Mouse (Mus musculus) embryonic facial prominence, embryonic 12.5 days (tissue): Measurements from ENCODE around the gene Matn3. TPM values are rescaled to one million over a fixed set of nuclear protein-coding genes. Genes with fewer than 3 reads are reported as not detected.

Source experiments
- ATAC-seq: fragments of 200-750 bp; cut with Nextera tagmentation; 2 replicates; pipeline ENCODE4 v1.8.0; 2017; ENCODE audit not compliant: insufficient number of reproducible peaks, insufficient read depth, low FRiP score, low TSS enrichment
- H3K27ac ChIP-seq: fragments of 300-500 bp; sonication (generic); 2 replicates; pipeline ENCODE4 v1.5.1; 2016; ENCODE audit warnings: mild to moderate bottlenecking
- H3K27me3 ChIP-seq: fragments of 300-500 bp; sonication (generic); 2 replicates; pipeline ENCODE4 v1.6.1; 2016; ENCODE audit warnings: mild to moderate bottlenecking, moderate library complexity
- H3K36me3 ChIP-seq: fragments of 300-500 bp; sonication (generic); 2 replicates; pipeline ENCODE4 v1.6.1; 2016; ENCODE audit warnings: mild to moderate bottlenecking
- H3K4me1 ChIP-seq: fragments of 300-500 bp; sonication (generic); 2 replicates; pipeline ENCODE4 v1.6.1; 2016
- H3K4me2 ChIP-seq: fragments of 300-500 bp; sonication (generic); replicated peaks from 2 replicates; pipeline ENCODE4 v1.6.1; 2016; ENCODE audit warnings: mild to moderate bottlenecking, moderate library complexity
- H3K4me3 ChIP-seq: fragments of 300-500 bp; sonication (generic); 2 replicates; pipeline ENCODE4 v1.5.1; 2016; ENCODE audit warnings: mild to moderate bottlenecking
- H3K9ac ChIP-seq: fragments of 300-500 bp; sonication (generic); 2 replicates; pipeline ENCODE4 v1.6.1; 2016; ENCODE audit warnings: mild to moderate bottlenecking, moderate library complexity
- H3K9me3 ChIP-seq: fragments of 300-500 bp; sonication (generic); 2 replicates; pipeline ENCODE4 v1.6.1; 2016; ENCODE audit warnings: mild to moderate bottlenecking, moderate library complexity
- WGBS: fragments of 180-500 bp; shearing (Covaris S2); methylation state at CpG from one replicate; pipeline ENCODE4 v1.1.7; 2016; 5-methylcytosine and 5-hydroxymethylcytosine counted together
- polyA plus RNA-seq: library from polyadenylated mRNA; unstranded; fragments of >200 nt; fragmentation: Nextera tagmentation; extraction: Ambion mirVana; gene quantifications from 2 replicates; pipeline ENCODE4 v1.2.1, GENCODE M21; 2016

Matn3 gene
- polyA plus RNA-seq: 2.0 and 2.1 TPM in 2 replicates

DNA sequence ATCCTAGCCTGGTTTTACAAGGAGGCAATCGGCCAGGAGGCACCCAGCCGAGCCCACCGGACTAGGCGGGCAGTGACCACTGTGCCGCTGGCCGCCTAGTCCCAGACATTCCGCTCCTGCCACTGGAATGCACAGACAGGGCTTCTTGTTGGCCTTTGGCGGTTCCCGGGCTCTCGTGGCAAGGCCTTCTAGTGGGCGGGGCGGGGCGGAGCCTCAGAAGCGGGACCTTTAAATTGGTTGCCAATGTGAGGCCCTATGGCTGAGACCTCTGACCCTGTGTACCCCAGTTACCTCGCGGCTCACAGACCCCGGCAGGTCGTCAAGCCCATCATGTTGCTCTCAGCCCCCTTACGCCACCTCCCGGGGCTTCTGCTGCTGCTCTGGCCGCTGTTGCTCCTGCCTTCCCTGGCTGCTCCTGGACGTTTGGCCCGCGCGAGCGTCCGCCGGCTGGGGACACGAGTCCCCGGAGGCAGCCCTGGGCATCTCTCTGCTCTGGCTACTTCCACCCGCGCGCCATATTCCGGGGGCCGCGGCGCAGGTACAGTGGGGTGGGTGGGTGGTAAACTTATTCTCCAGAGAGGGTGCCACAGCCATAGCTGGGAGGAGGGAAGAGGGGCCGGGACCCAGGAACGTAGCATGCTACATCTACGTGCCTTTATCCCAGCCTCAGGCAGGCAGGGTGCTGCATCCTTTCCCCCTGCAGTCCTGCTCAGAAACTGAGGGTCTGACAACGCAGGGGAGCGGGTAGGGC, at the start of gene Matn3:
Gene Matn3 (plus strand): TSS at position 216 of the 751 bp plus-strand sequence.
- Histone ChIP-seq H3K4me1 (peaks cover 11% of the 10 kb centered on the region; the same call in 1 of the 2 replicates), H3K36me3 (no peaks in the 10 kb centered on the region), H3K9ac (peak within 1 kb of the TSS; percentile 57), H3K4me3 (peak within 1 kb of the TSS; percentile 45), H3K9me3 (no peaks in the 10 kb centered on the region), H3K4me2 (peak within 1 kb of the TSS; percentile 95), H3K27me3 (no peaks in the 10 kb centered on the region), H3K27ac (no peak within 1 kb of the TSS)
- ATAC-seq: peak; percentile 67; the same call in 1 of the 2 replicates
- 1% methylated on average over 42 of the region's 42 CpGs for WGBS

- Histone ChIP-seq H3K4me1 (peaks cover 39% of the 10 kb centered on the region), H3K9ac (no peak overlapping the region), H3K27me3 (no peaks in the 10 kb centered on the region), H3K4me3 (no peak overlapping the region), H3K27ac (peak overlapping the region; percentile 46), H3K9me3 (no peaks in the 10 kb centered on the region), H3K4me2 (no peak overlapping the region), H3K36me3 (no peaks in the 10 kb centered on the region)
- no peak for ATAC-seq
- WGBS: 59% methylated on average over 19 of the region's 19 CpGs
Observed at GRCm38 (mm10) chr12:8898879-8899785, 48.6 kb upstream of the Matn3 start.

GRCm38 (mm10) chr12:8900107-8900698, 47.5 kb upstream of the Matn3 start:
- no peak overlapping the region for H3K4me2 ChIP-seq
- peak; percentile 38; the same call in 1 of the 2 replicates for ATAC-seq
- H3K9me3 ChIP-seq: no peaks in the 10 kb centered on the region
- no peak overlapping the region for H3K4me3 ChIP-seq
- no peak overlapping the region for H3K9ac ChIP-seq
- H3K4me1 ChIP-seq: peaks cover 39% of the 10 kb centered on the region
- no peaks in the 10 kb centered on the region for H3K36me3 ChIP-seq
- WGBS: 19% methylated on average over 4 of the region's 4 CpGs
- H3K27ac ChIP-seq: peak overlapping the region; percentile 74
- H3K27me3 ChIP-seq: no peaks in the 10 kb centered on the region

DNA sequence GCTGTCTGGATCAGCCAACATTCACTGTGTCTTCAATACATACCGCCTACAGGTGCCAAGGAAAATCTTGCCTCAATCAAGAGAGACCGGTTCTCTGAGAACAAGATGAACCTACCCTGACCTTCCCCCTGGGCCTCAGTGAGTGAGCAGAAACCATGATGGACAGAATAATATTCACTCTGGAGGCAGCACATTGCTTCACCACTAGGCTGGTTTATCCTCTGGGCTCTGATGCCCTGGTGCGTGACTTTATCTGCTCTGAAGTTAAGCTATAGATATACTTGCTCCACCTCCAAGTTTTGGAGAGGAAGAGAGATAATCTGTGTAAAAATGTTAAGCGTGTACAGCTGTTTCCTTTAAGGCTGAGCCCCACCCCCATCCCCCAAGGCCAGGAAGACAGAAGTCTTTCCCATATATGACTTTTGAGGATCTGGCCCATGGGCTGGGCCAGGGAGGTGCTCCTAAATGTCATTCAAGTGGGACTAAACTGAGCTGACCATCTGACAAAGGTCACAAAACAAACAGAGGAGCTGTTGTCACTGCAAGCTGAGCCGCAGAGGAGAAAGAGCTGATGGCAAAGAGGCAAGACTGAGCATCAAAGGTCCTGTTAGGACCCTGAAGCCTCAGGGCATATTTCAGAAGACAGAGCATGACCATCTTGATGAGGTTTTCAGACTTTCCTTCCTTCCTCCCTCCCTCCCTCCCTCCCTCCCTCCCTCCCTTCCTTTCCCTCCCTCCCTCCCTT, 46.6 kb upstream of the Matn3 start:
- no peak overlapping the region for H3K4me2 ChIP-seq
- H3K36me3 ChIP-seq: no peaks in the 10 kb centered on the region
- H3K9me3 ChIP-seq: no peaks in the 10 kb centered on the region
- peaks cover 39% of the 10 kb centered on the region for H3K4me1 ChIP-seq
- H3K9ac ChIP-seq: no peak overlapping the region
- peak overlapping the region; percentile 74 for H3K27ac ChIP-seq
- no peak overlapping the region for H3K4me3 ChIP-seq
- ATAC-seq: peak; percentile 38; the same call in 1 of the 2 replicates
- 20% methylated on average over 5 of the region's 5 CpGs for WGBS
- no peaks in the 10 kb centered on the region for H3K27me3 ChIP-seq

- H3K9ac ChIP-seq: no peak overlapping the region
- ATAC-seq: no peak
Observed at GRCm38 (mm10) chr12:8901934-8902333, 45.8 kb upstream of the Matn3 start.

GRCm38 (mm10) chr12:8902479-8902878, 45.2 kb upstream of the Matn3 start:
- Histone ChIP-seq H3K4me1 (peaks cover 32% of the 10 kb centered on the region), H3K27ac (no peak overlapping the region), H3K27me3 (no peaks in the 10 kb centered on the region), H3K9ac (no peak overlapping the region), H3K4me2 (no peak overlapping the region), H3K36me3 (no peaks in the 10 kb centered on the region), H3K4me3 (no peak overlapping the region), H3K9me3 (no peaks in the 10 kb centered on the region)
- ATAC-seq: no peak
- WGBS: 30% methylated on average over 3 of the region's 3 CpGs

More at GRCm38 (mm10) chr12:8901934-8902333, 45.8 kb upstream of the Matn3 start:
- H3K36me3 ChIP-seq: no peaks in the 10 kb centered on the region
- peaks cover 35% of the 10 kb centered on the region for H3K4me1 ChIP-seq
- no peak overlapping the region for H3K4me2 ChIP-seq
- H3K9me3 ChIP-seq: no peaks in the 10 kb centered on the region
- 18% methylated on average over 2 of the region's 2 CpGs for WGBS
- no peak overlapping the region for H3K27ac ChIP-seq
- H3K4me3 ChIP-seq: no peak overlapping the region
- no peaks in the 10 kb centered on the region for H3K27me3 ChIP-seq

DNA sequence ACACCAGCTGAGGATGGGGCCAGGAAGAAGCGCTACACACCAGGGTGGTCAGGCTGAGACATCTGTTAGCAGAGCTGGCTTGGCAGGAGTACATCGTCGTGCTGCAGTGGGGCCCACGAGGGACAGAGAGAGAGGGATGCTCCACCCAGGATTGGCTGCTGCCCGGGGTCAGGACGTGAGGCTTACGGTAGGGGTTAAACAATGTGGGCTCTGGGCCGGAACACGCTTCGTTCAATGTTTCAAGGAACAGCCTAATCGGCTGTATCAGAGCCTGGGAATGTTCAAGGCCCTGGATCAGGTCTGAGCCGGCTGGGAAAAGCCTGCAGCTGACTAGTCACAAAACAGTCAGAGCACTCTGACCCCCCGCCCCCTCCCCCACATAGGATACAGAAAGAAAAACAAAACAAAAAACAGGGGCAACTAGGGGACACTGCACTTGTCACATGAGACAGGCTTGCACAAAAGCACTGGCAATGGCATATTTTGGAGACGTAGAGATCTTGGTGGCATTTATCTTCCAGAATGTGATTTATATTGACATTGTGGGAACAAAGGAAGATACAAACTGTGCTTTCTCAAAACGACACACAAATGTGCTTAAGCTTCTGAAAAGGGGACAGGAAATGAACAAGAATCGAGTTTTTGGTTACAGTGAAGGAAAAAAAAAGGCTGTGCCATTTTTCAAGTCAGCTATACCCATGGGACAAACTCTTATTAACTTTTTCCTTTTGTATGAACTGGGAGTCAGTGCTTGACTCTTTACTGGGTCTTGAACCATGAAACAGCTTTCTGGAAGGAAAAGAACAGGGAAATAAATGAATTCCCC, 34.7 kb upstream of the Matn3 start:
- peak overlapping the region; percentile 24; the same call in 1 of the 2 replicates for H3K4me2 ChIP-seq
- no peak overlapping the region for H3K4me3 ChIP-seq
- ATAC-seq: peak; percentile 57
- no peaks in the 10 kb centered on the region for H3K36me3 ChIP-seq
- 6% methylated on average over 16 of the region's 16 CpGs for WGBS
- H3K9me3 ChIP-seq: no peaks in the 10 kb centered on the region
- H3K27ac ChIP-seq: peak overlapping the region; percentile 94
- H3K27me3 ChIP-seq: no peaks in the 10 kb centered on the region
- H3K4me1 ChIP-seq: peaks cover 46% of the 10 kb centered on the region
- H3K9ac ChIP-seq: 0 out of 2 replicates have a peak overlapping the region, but pooled peaks have one; percentile 4

GRCm38 (mm10) chr12:8913701-8914340, 33.9 kb upstream of the Matn3 start:
- Histone ChIP-seq H3K36me3 (no peaks in the 10 kb centered on the region), H3K4me2 (peak overlapping the region; percentile 31), H3K9ac (peak overlapping the region; percentile 37; the same call in 1 of the 2 replicates), H3K27ac (peak overlapping the region; percentile 94), H3K4me3 (no peak overlapping the region), H3K9me3 (no peaks in the 10 kb centered on the region), H3K4me1 (peaks cover 46% of the 10 kb centered on the region), H3K27me3 (no peaks in the 10 kb centered on the region)
- ATAC-seq: peak; percentile 80
- WGBS: 19% methylated on average over 9 of the region's 9 CpGs

GRCm38 (mm10) chr12:8916378-8916777, 31.4 kb upstream of the Matn3 start:
- Histone ChIP-seq H3K27ac (peak overlapping the region; percentile 74), H3K27me3 (no peaks in the 10 kb centered on the region), H3K4me2 (no peak overlapping the region), H3K36me3 (no peaks in the 10 kb centered on the region), H3K9me3 (no peaks in the 10 kb centered on the region), H3K9ac (peak overlapping the region; percentile 33; the same call in 1 of the 2 replicates), H3K4me3 (no peak overlapping the region), H3K4me1 (peaks cover 49% of the 10 kb centered on the region)
- no peak for ATAC-seq
- 42% methylated on average over 5 of the region's 5 CpGs for WGBS

GRCm38 (mm10) chr12:8919231-8919630, 28.5 kb upstream of the Matn3 start:
- H3K4me3 ChIP-seq: no peak overlapping the region

More at GRCm38 (mm10) chr12:8919231-8919630, 28.5 kb upstream of the Matn3 start:
- H3K36me3 ChIP-seq: no peaks in the 10 kb centered on the region
- H3K27ac ChIP-seq: no peak overlapping the region
- H3K27me3 ChIP-seq: no peaks in the 10 kb centered on the region
- no peaks in the 10 kb centered on the region for H3K9me3 ChIP-seq
- H3K4me1 ChIP-seq: peaks cover 34% of the 10 kb centered on the region
- ATAC-seq: no peak
- WGBS: 92% methylated on average over 3 of the region's 3 CpGs
- H3K4me2 ChIP-seq: no peak overlapping the region
- H3K9ac ChIP-seq: no peak overlapping the region
